Comparison of ENCODE assay signal across 18 mouse cellular contexts in the genomic region with DNA sequence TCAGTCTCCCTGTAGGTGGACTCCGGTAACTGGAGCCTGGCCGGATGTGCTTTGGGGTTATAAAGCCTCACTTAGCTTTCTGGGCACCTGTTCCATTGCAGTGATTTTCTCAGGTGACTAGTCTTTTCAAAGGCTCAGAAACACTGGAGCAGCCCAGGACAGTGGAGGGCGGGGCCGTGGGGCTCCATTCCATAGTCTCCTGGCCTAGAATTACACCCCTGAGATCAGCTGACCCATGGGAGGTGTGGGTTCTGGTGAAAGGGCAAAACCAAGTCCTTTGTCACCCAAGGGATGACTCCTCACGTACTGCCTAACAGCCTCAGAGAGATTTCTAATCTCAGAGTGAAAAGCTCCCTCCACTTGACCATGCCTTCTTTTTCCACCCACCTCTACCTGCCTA. TPM values are rescaled to one million over a fixed set of nuclear protein-coding genes. Genes with fewer than 3 reads are reported as not detected.
"Had no signal": no experiment of that assay in that cellular context is flagged by ENCODE, and none has a peak within 500 bp of the region (broad histone marks: within the 10 kb centered on the region; RNA-seq: fewer than 3 reads in every experiment).

No protein-coding gene starts in this region.

- H3K36me3 ChIP-seq: limb, embryonic 12.5 days; liver, embryonic 13.5 days; lung, embryonic 15.5 days; neural tube, embryonic 13.5 days had no signal

- H3K27me3 ChIP-seq: limb, embryonic 12.5 days; lung, embryonic 15.5 days; neural tube, embryonic 13.5 days had no signal

- H3K9ac ChIP-seq: limb, embryonic 12.5 days; liver, embryonic 13.5 days; liver, postnatal 0 days; lung, embryonic 15.5 days; neural tube, embryonic 13.5 days had no signal

- H3K9me3 ChIP-seq: limb, embryonic 12.5 days; liver, embryonic 13.5 days; lung, embryonic 15.5 days; megakaryocyte, embryonic 14.5 days; neural tube, embryonic 13.5 days had no signal

- DNase-seq: kidney, postnatal 25 days; liver; liver, embryonic 13.5 days; liver, postnatal 0 days; lung, postnatal 14 days; retina, postnatal 1 day; thymus, adult 18-20 months; thymus, postnatal 14 days had no signal

- ATAC-seq: liver, postnatal 0 days; midbrain, embryonic 16.5 days had no signal

- H3K4me2 ChIP-seq: limb, embryonic 12.5 days; liver, embryonic 13.5 days; lung, embryonic 15.5 days; midbrain, embryonic 11.5 days; neural tube, embryonic 13.5 days had no signal

- H3K4me3 ChIP-seq: limb, embryonic 12.5 days; liver, embryonic 13.5 days; lung, embryonic 15.5 days; megakaryocyte, embryonic 14.5 days; neural tube, embryonic 13.5 days had no signal

- H3K27ac ChIP-seq: limb, embryonic 12.5 days; liver, embryonic 13.5 days; lung, embryonic 15.5 days; macrophage; neural tube, embryonic 13.5 days had no signal

RNA-seq across cellular contexts. Expression of a gene that starts 3.5 kb away (rescaled TPM):
- total RNA-seq: left cerebral cortex, postnatal 36 days had no signal
- polyA plus RNA-seq: intestine, embryonic 14.5 days; limb, embryonic 12.5 days; liver, embryonic 13.5 days; liver, postnatal 0 days; lung, embryonic 15.5 days; macrophage; midbrain, embryonic 16.5 days; small intestine, adult 2 months had no signal
